Mouse (Mus musculus) B cell, adult 67 days (primary cell): ENCODE measurements around the gene Faiml. TPM values are rescaled to one million over a fixed set of nuclear protein-coding genes. Genes with fewer than 3 reads are reported as not detected.

ENCODE experiments used
- total RNA-seq, 2 experiments: library from RNA; stranded (reverse); gene quantifications; 4 replicates each; pipeline ENCODE4 v1.2.4; 2023

The Faiml gene
- not detected for total RNA-seq

GRCm38 (mm10) chr9:99237139-99237538 is at the start of gene Faiml:
Gene Faiml (minus strand): TSS chr9:99237239.

DNA sequence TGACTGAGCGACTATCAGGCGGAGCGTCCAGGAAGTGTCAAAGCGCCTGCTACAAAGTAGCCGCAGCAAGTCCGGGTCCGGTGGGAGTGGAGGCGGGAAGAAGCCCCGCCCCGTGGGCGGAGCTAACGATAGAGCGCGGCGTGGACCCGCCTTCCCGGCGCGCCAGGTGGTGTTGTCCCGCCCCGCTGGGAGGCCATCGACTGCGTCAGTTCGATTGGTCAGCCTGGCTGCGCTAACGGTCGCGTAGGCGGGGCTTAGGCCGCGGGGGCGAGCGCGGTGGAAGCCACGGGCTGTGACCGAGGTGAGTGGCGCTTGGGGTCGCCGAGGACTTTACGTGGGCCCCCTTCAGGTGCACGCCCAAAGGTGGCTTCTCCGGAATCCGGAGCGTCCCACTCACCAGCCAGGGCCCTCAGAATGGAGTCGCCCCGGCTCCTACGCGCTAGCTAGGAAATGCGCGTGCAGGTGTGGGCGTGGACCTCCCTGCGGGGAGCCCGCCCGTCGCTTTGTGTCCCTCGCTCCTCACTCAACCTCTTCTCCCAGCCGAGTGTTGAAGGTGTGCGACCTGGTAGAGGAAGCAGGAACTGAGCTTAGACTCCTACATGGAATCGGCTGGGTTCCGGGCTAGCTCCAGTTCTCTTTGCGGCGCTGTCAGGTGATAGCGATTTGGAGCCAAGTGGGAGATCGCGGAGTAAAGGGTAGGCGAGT is 6.3 kb upstream of the Faiml start, which contains the start of gene Cep70:
Gene Cep70 (plus strand): TSS at position 178 of the 705 bp plus-strand sequence.

Other genes with a start within 250 kb of the Faiml start
- gene Gm1123, start 201.5 kb downstream of the Faiml start, total RNA-seq, result not detected
- gene Pik3cb, start 96.6 kb downstream of the Faiml start, total RNA-seq, result 1 to 10 TPM in 1 of 2 experiments, under 1 TPM in 1; 0.74 to 1.6 TPM
- gene Cep70, start 6.1 kb upstream of the Faiml start, total RNA-seq, result 10 to 100 TPM; 11.7 to 12.2 TPM
- gene Esyt3, start 121.3 kb upstream of the Faiml start, total RNA-seq, result not detected
- under 1 TPM in 1 of 2 experiments, not detected in 1; 0.12 TPM for gene Mras, start 200.1 kb upstream of the Faiml start, total RNA-seq
- gene Nme9, start 214.2 kb upstream of the Faiml start, total RNA-seq, result not detected